Mouse (Mus musculus) heart, postnatal 0 days (tissue): ENCODE data around the gene Ube2s.

Experiments used
- CTCF ChIP-seq: IDR thresholded peaks from 2 replicates; pipeline ENCODE4 v1.5.1; 2016; ENCODE audit warnings: antibody characterized with exemption, control low read depth, low read depth
- EP300 ChIP-seq: IDR thresholded peaks from 2 replicates; pipeline ENCODE4 v1.6.1; 2016; ENCODE audit warnings: antibody characterized with exemption, low read depth

- TF ChIP-seq CTCF (no peak), EP300 (no peak)
Measured at GRCm38 (mm10) chr7:4844917-4845309, 32.5 kb upstream of the Ube2s start.
